Comparison of ENCODE assay signal across 15 mouse cellular contexts in genomic region chr7:28578543-28579053, GRCm38 (mm10). TPM values are rescaled to one million over a fixed set of nuclear protein-coding genes. Genes with fewer than 3 reads are reported as not detected.
DNase-seq lines count a peak whose midpoint lies in the region; ATAC-seq lines count a peak whose summit lies in the region.
"Had no signal": no experiment of that assay in that cellular context is flagged by ENCODE, and none has a peak within 500 bp of the region (broad histone marks: within the 10 kb centered on the region; RNA-seq: fewer than 3 reads in every experiment).

No protein-coding gene starts in this region.

- ATAC-seq in limb, embryonic 12.5 days (ENCODE audit: insufficient number of reproducible peaks, insufficient read depth, low FRiP score, low TSS enrichment, low read depth): no peak
- ATAC-seq in liver, embryonic 16.5 days (ENCODE audit: low read depth): no peak

- peaks cover 46% of the 10 kb centered on the region for H3K4me1 ChIP-seq in limb, embryonic 12.5 days (replicated peaks)
- peaks cover 47% of the 10 kb centered on the region for H3K4me1 ChIP-seq in limb, embryonic 10.5 days
- peaks cover 100% of the 10 kb centered on the region for H3K4me1 ChIP-seq in liver, embryonic 16.5 days (ENCODE audit: control insufficient read depth, low read depth, low read length)

- no peaks in the 10 kb centered on the region for H3K27me3 ChIP-seq in limb, embryonic 12.5 days
- no peaks in the 10 kb centered on the region for H3K27me3 ChIP-seq in limb, embryonic 10.5 days (ENCODE audit: low read depth, poor library complexity, severe bottlenecking)
- H3K27me3 ChIP-seq in liver, embryonic 16.5 days (ENCODE audit: control insufficient read depth, insufficient read depth, low read depth, low read length): no peaks in the 10 kb centered on the region

- H3K36me3 ChIP-seq in limb, embryonic 12.5 days: peaks cover 6% of the 10 kb centered on the region; the same call in 1 of the 2 replicates
- H3K36me3 ChIP-seq in limb, embryonic 10.5 days: peaks cover 22% of the 10 kb centered on the region
- no peaks in the 10 kb centered on the region for H3K36me3 ChIP-seq in liver, embryonic 16.5 days (ENCODE audit: control insufficient read depth, insufficient read depth)

- H3K4me3 ChIP-seq in limb, embryonic 12.5 days (replicated peaks): no peak overlapping the region
- no peak overlapping the region for H3K4me3 ChIP-seq in limb, embryonic 10.5 days
- H3K4me3 ChIP-seq in liver, embryonic 16.5 days (ENCODE audit: low read depth, low read length): no peak overlapping the region

- H3K4me2 ChIP-seq in limb, embryonic 12.5 days: no peak overlapping the region
- no peak overlapping the region for H3K4me2 ChIP-seq in liver, embryonic 16.5 days (ENCODE audit: low read depth, low read length)

- no peak overlapping the region for H3K9ac ChIP-seq in limb, embryonic 12.5 days (replicated peaks)
- H3K9ac ChIP-seq in liver, embryonic 16.5 days (ENCODE audit: low read depth, low read length): no peak overlapping the region

- H3K9me3 ChIP-seq in limb, embryonic 12.5 days: no peaks in the 10 kb centered on the region
- H3K9me3 ChIP-seq in limb, embryonic 10.5 days (replicated peaks): no peaks in the 10 kb centered on the region
- no peaks in the 10 kb centered on the region for H3K9me3 ChIP-seq in liver, embryonic 16.5 days (replicated peaks; ENCODE audit: control insufficient read depth, low read length)

- H3K27ac ChIP-seq in limb, embryonic 12.5 days: peak overlapping the region; percentile 41; the same call in 1 of the 2 replicates
- no peak overlapping the region for H3K27ac ChIP-seq in limb, embryonic 10.5 days
- H3K27ac ChIP-seq in liver, embryonic 16.5 days (ENCODE audit: low read length): 0 out of 2 replicates have a peak overlapping the region, but pooled peaks have one; percentile 7

- DNase-seq in adrenal gland, postnatal 14 days: peak; percentile 47
- no peak for DNase-seq in adrenal gland, adult 18-20 months (ENCODE audit: low spot score in 2 of 2)
- no peak for DNase-seq in limb, embryonic 10.5 days (ENCODE audit: low spot score)
- DNase-seq in ZHBTc4 (ENCODE audit: low read depth, low spot score) (peak; percentile 95), MN1 (ENCODE audit: low spot score) (no peak)
- DNase-seq in ovary, postnatal 36 days (ENCODE audit: low spot score): no peak
- DNase-seq: thymus, adult 18-20 months had no signal

- WGBS in limb, embryonic 12.5 days: 72% methylated on average over 5 of the region's 5 CpGs
- WGBS in limb, embryonic 10.5 days: 74% methylated on average over 5 of the region's 5 CpGs
- WGBS in liver, embryonic 16.5 days (ENCODE audit: insufficient replicate concordance): 60% methylated on average over 5 of the region's 5 CpGs

RNA-seq across cellular contexts. Expression of gene Samd4b, which starts 19.3 kb away (rescaled TPM):
- total RNA-seq in adrenal gland, postnatal 14 days (2021): 52.3 and 56.3 TPM in 2 replicates
- total RNA-seq in adrenal gland, adult 18-20 months (2021): 10 to 100 TPM; 67.9 to 72.7 TPM
- polyA plus RNA-seq in limb, embryonic 12.5 days (2016; fragmentation: Nextera tagmentation; extraction: Ambion mirVana): 30.5 and 36.0 TPM in 2 replicates
- polyA plus RNA-seq in limb, embryonic 10.5 days (2016; fragmentation: Nextera tagmentation; extraction: Ambion mirVana): 38.2 and 40.2 TPM in 2 replicates
- polyA plus RNA-seq in liver, embryonic 16.5 days (2015; fragmentation: Nextera tagmentation; extraction: Ambion mirVana): 2.5 and 3.5 TPM in 2 replicates

RNA-seq across cellular contexts. Expression of gene Pak4, which starts 19.4 kb away (rescaled TPM):
- total RNA-seq in adrenal gland, postnatal 14 days (2021): 22.0 and 25.6 TPM in 2 replicates
- total RNA-seq in adrenal gland, adult 18-20 months (2021): 10 to 100 TPM; 21.4 to 25.2 TPM
- polyA plus RNA-seq in limb, embryonic 12.5 days (2016; fragmentation: Nextera tagmentation; extraction: Ambion mirVana): 42.4 and 44.1 TPM in 2 replicates
- 64.9 and 69.8 TPM in 2 replicates for polyA plus RNA-seq in limb, embryonic 10.5 days (2016; fragmentation: Nextera tagmentation; extraction: Ambion mirVana)
- polyA plus RNA-seq in liver, embryonic 16.5 days (2015; fragmentation: Nextera tagmentation; extraction: Ambion mirVana): 16.4 and 17.5 TPM in 2 replicates

RNA-seq across cellular contexts. Expression of gene Nccrp1, which starts 31.5 kb away (rescaled TPM):
- total RNA-seq in adrenal gland, postnatal 14 days (2021): 0.41 TPM in 1 of 2 replicates, not detected in the other
- total RNA-seq in adrenal gland, adult 18-20 months (2021): not detected
- not detected in 2 replicates for polyA plus RNA-seq in limb, embryonic 12.5 days (2016; fragmentation: Nextera tagmentation; extraction: Ambion mirVana)
- polyA plus RNA-seq in limb, embryonic 10.5 days (2016; fragmentation: Nextera tagmentation; extraction: Ambion mirVana): not detected in 2 replicates
- polyA plus RNA-seq in liver, embryonic 16.5 days (2015; fragmentation: Nextera tagmentation; extraction: Ambion mirVana): not detected in 2 replicates
- total RNA-seq: gastrocnemius, adult 18-20 months; hematopoietic stem cell, adult 5-6 weeks had no signal
- polyA plus RNA-seq: C2C12; forebrain, embryonic 11.5 days had no signal

RNA-seq across cellular contexts. Expression of gene Sycn, which starts 37.9 kb away (rescaled TPM):
- total RNA-seq in adrenal gland, postnatal 14 days (2021): not detected in 2 replicates
- total RNA-seq in adrenal gland, adult 18-20 months (2021): not detected
- polyA plus RNA-seq in limb, embryonic 12.5 days (2016; fragmentation: Nextera tagmentation; extraction: Ambion mirVana): not detected in 2 replicates
- not detected in 2 replicates for polyA plus RNA-seq in limb, embryonic 10.5 days (2016; fragmentation: Nextera tagmentation; extraction: Ambion mirVana)
- polyA plus RNA-seq in liver, embryonic 16.5 days (2015; fragmentation: Nextera tagmentation; extraction: Ambion mirVana): 0.53 and 2.5 TPM in 2 replicates
- total RNA-seq: gastrocnemius, adult 18-20 months; hematopoietic stem cell, adult 5-6 weeks; left cerebral cortex, postnatal 10 days had no signal
- polyA plus RNA-seq: C2C12; forebrain, embryonic 11.5 days had no signal

RNA-seq across cellular contexts. Expression of gene Acp7, which starts 52.5 kb away (rescaled TPM):
- total RNA-seq in adrenal gland, postnatal 14 days (2021): not detected in 2 replicates
- total RNA-seq in adrenal gland, adult 18-20 months (2021): not detected
- not detected in 2 replicates for polyA plus RNA-seq in limb, embryonic 12.5 days (2016; fragmentation: Nextera tagmentation; extraction: Ambion mirVana)
- polyA plus RNA-seq in limb, embryonic 10.5 days (2016; fragmentation: Nextera tagmentation; extraction: Ambion mirVana): not detected in 2 replicates
- polyA plus RNA-seq in liver, embryonic 16.5 days (2015; fragmentation: Nextera tagmentation; extraction: Ambion mirVana): not detected in 2 replicates
- total RNA-seq: gastrocnemius, adult 18-20 months; hematopoietic stem cell, adult 5-6 weeks had no signal
- polyA plus RNA-seq: C2C12; forebrain, embryonic 11.5 days; large intestine, adult 2 months had no signal

Comparison
In these comparisons a context has a peak if more than half of its experiments do, and no peak if none do; other contexts are left out.
1. DNase-seq: peak in adrenal gland, postnatal 14 days (single experiment) and ZHBTc4 (single experiment); none in adrenal gland, adult 18-20 months (0 of 2), limb, embryonic 10.5 days (single experiment), ovary, postnatal 36 days (single experiment) and MN1 (single experiment).